Mouse (Mus musculus): ENCODE data around the gene Olfr1018.

GRCm38 (mm10) chr2:85802444-85802843 is 15.8 kb upstream of the Olfr1018 start, which contains the start of gene Olfr1016:
- no peak for TF ChIP-seq CHD2 (IDR thresholded peaks at IDR 0.05; ENCODE audit: low read depth, low read length)
- no peak for TF ChIP-seq ZC3H11A (IDR thresholded peaks at IDR 0.05; ENCODE audit: borderline replicate concordance, low read depth, low read length)
- no peak for TF ChIP-seq MAFK (IDR thresholded peaks at IDR 0.05; ENCODE audit: insufficient read depth, low read depth, low read length)
- no peak for TF ChIP-seq HCFC1 (IDR thresholded peaks at IDR 0.05; ENCODE audit: borderline replicate concordance, insufficient read depth, low read length)
